In genomic region chr19:24902821-24903220, GRCm38 (mm10) we compare ENCODE assay signal across 44 mouse cellular contexts. TPM values are rescaled to one million over a fixed set of nuclear protein-coding genes. Genes with fewer than 3 reads are reported as not detected.
"Had no signal": no experiment of that assay in that cellular context is flagged by ENCODE, and none has a peak within 500 bp of the region (broad histone marks: within the 10 kb centered on the region; RNA-seq: fewer than 3 reads in every experiment).

No protein-coding gene starts in this region.

- H3K4me2 ChIP-seq: limb, embryonic 12.5 days; limb, embryonic 13.5 days; limb, embryonic 15.5 days; liver, embryonic 11.5 days; liver, embryonic 12.5 days; liver, embryonic 13.5 days; liver, embryonic 15.5 days; lung, embryonic 14.5 days; lung, embryonic 15.5 days; midbrain, embryonic 12.5 days; midbrain, embryonic 13.5 days; midbrain, embryonic 15.5 days; neural tube, embryonic 12.5 days had no signal

- ATAC-seq: liver, embryonic 12.5 days; liver, postnatal 0 days; lung, postnatal 0 days; midbrain, embryonic 13.5 days; midbrain, embryonic 15.5 days; midbrain, embryonic 16.5 days had no signal

- H3K4me3 ChIP-seq: limb, embryonic 10.5 days; limb, embryonic 12.5 days; limb, embryonic 13.5 days; limb, embryonic 15.5 days; liver, embryonic 12.5 days; liver, embryonic 13.5 days; liver, embryonic 15.5 days; lung, embryonic 15.5 days; megakaryocyte, embryonic 14.5 days; midbrain, embryonic 12.5 days; midbrain, embryonic 13.5 days; midbrain, embryonic 15.5 days; myocyte; neural tube, embryonic 12.5 days had no signal

- H3K9me3 ChIP-seq: limb, embryonic 10.5 days; limb, embryonic 12.5 days; limb, embryonic 13.5 days; limb, embryonic 15.5 days; liver, embryonic 12.5 days; liver, embryonic 13.5 days; liver, embryonic 15.5 days; lung, embryonic 15.5 days; midbrain, embryonic 12.5 days; midbrain, embryonic 13.5 days; midbrain, embryonic 15.5 days; neural tube, embryonic 12.5 days had no signal

- DNase-seq: left cerebral cortex, postnatal 4 days; liver; liver, embryonic 13.5 days; liver, postnatal 0 days; lung, adult 18-20 months; lung, adult 2 months; lung, embryonic 14.5 days; lung, postnatal 10 days; lung, postnatal 14 days; lung, postnatal 36 days; lung, postnatal 4 days; midbrain, embryonic 14.5 days had no signal

- H3K36me3 ChIP-seq: limb, embryonic 10.5 days; limb, embryonic 12.5 days; limb, embryonic 13.5 days; limb, embryonic 15.5 days; liver, embryonic 12.5 days; liver, embryonic 13.5 days; liver, embryonic 15.5 days; lung, embryonic 15.5 days; midbrain, embryonic 12.5 days; midbrain, embryonic 13.5 days; midbrain, embryonic 15.5 days; neural tube, embryonic 12.5 days had no signal

- H3K27ac ChIP-seq: limb, embryonic 10.5 days; limb, embryonic 12.5 days; limb, embryonic 13.5 days; limb, embryonic 15.5 days; liver, embryonic 12.5 days; liver, embryonic 13.5 days; liver, embryonic 14.5 days; liver, embryonic 15.5 days; lung, embryonic 15.5 days; macrophage; midbrain, embryonic 12.5 days; midbrain, embryonic 13.5 days; midbrain, embryonic 15.5 days; neural tube, embryonic 12.5 days had no signal

- H3K9ac ChIP-seq: limb, embryonic 12.5 days; limb, embryonic 13.5 days; limb, embryonic 15.5 days; liver, embryonic 12.5 days; liver, embryonic 13.5 days; liver, embryonic 14.5 days; liver, embryonic 15.5 days; liver, postnatal 0 days; lung, embryonic 14.5 days; lung, embryonic 15.5 days; midbrain, embryonic 12.5 days; midbrain, embryonic 13.5 days; midbrain, embryonic 15.5 days; neural tube, embryonic 12.5 days had no signal

- H3K4me1 ChIP-seq: liver, embryonic 15.5 days had no signal

RNA-seq across cellular contexts. Expression of gene Foxd4, which starts 1.8 kb away (rescaled TPM):
- total RNA-seq: left cerebral cortex, adult 8-10 months; left cerebral cortex, postnatal 10 days; left cerebral cortex, postnatal 14 days; left cerebral cortex, postnatal 25 days; left cerebral cortex, postnatal 36 days; left cerebral cortex, postnatal 4 days; liver, adult 2 months; megakaryocyte-erythroid progenitor cell, adult 5-6 weeks; midbrain, postnatal 0 days; monocyte, adult 5-6 weeks had no signal
- polyA plus RNA-seq: limb, embryonic 10.5 days; limb, embryonic 11.5 days; limb, embryonic 12.5 days; limb, embryonic 13.5 days; limb, embryonic 15.5 days; liver, adult 2 months; liver, embryonic 11.5 days; liver, embryonic 12.5 days; liver, embryonic 13.5 days; liver, embryonic 14.5 days; liver, embryonic 15.5 days; lung, embryonic 14.5 days; lung, embryonic 15.5 days; lung, embryonic 16.5 days; macrophage; midbrain, embryonic 14.5 days; midbrain, postnatal 0 days; myocyte; neural tube, embryonic 11.5 days; neural tube, embryonic 12.5 days had no signal

RNA-seq across cellular contexts. Expression of gene Pgm5, which starts 41.2 kb away (rescaled TPM):
- total RNA-seq: megakaryocyte progenitor cell, adult 5-6 weeks; megakaryocyte, adult 5-6 weeks; megakaryocyte-erythroid progenitor cell, adult 5-6 weeks; monocyte, adult 5-6 weeks had no signal
